Mouse (Mus musculus) heart, adult 10 weeks (tissue): ENCODE data around the gene Kcnh3. TPM values are rescaled to one million over a fixed set of nuclear protein-coding genes. Genes with fewer than 3 reads are reported as not detected.

Experiments
- polyA plus RNA-seq: library from polyadenylated mRNA; stranded (reverse); fragments of 350-450 nt; fragmentation: Illumina TruSeq; extraction: RNeasy Lipid Tissue Mini Kit (QIAGEN cat#74804); gene quantifications from one replicate; pipeline ENCODE4 v1.2.3, GENCODE M21; 2014; ENCODE audit warnings: low read depth, low replicate concordance

The Kcnh3 gene
- 0.10 TPM for polyA plus RNA-seq

DNA sequence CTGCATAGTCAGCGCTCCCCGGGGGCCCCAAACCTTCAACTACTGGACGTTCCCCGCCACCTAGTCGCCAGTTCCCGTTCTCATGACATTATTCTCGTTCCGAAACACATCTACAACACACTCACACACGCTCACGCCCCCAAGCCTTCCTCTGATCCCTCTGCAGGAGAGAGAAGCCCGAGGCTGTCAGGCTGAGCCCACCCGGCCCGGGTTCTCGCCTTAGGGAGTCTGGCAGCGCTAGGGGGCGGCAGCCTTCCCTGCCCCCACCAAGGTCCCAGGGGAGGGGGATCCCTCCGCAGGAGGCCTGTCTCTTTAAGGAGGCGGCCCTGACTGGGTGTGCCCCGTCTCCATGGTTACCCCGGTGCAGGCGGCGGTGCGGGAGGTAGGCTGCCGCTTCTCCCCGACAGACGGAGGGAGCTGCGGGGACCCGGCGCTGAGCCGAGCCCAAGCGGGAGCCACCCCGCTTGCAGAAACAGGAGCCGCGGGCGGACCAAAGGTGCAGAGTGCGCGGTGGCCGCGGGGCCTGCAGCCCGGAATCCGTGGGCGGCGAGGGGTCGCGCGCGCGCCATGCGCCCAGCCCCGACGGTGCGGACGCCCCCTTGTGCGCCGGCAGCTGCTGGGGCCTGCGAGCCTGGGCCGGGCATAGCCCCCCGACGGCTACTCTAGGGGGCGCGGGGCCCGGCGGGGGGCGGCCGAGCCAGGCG is at the start of gene Kcnh3:
Kcnh3 (plus strand) TSS at position 654 of the 704 bp plus-strand sequence.

DNA sequence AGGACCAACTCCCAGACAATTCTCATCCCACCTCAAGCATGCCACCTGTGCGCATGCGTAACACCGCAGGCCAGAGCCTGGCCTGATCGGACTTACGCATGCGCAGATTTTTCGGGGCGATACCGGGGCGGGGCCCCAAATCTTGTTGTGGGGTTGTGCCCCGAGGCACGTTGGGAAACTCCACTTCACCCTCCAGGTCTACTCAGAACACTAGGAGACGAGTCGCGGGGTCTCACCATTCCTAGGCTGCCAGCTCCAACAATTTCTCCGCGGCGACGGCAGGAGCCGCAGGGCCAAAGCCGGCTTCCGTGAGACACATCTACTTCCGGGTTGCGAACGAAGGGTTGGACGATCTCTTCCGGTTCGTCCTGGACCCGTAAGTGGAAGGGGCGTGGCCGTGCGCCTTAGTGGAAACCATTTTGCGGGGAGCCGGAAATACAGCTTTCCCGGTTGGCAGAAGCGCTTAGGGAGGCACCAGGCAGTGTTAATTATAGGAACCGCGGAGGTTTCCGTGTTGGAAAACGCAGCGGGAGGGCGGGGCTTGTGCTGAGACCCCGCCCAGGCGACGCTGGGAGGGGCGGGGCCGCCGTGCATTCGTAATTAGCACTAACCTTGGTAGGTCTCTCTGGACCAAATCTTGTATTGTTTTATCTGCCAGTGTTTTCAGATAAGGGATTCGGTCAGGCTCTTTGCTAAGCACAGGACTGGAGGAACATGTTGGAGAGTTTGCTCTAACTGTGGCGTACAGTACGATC is 27.1 kb downstream of the Kcnh3 start, which contains the start of gene Mcrs1:
Mcrs1 (minus strand) TSS at position 336 of the 755 bp plus-strand sequence.

Other genes starting within 250 kb of the Kcnh3 start
- 41.6 TPM for gene Tuba1c, start 195.0 kb upstream of the Kcnh3 start, polyA plus RNA-seq
- 0.76 TPM for gene Prph, start 169.7 kb upstream of the Kcnh3 start, polyA plus RNA-seq
- gene Troap, start 150.3 kb upstream of the Kcnh3 start, polyA plus RNA-seq: not detected
- not detected for gene C1ql4, start 137.0 kb upstream of the Kcnh3 start, polyA plus RNA-seq
- not detected for gene Dnajc22, start 131.7 kb upstream of the Kcnh3 start, polyA plus RNA-seq
- gene Spats2, start 98.9 kb upstream of the Kcnh3 start, polyA plus RNA-seq: 5.8 TPM
- 55.8 TPM for gene Mcrs1, start 27.1 kb downstream of the Kcnh3 start, polyA plus RNA-seq
- 37.3 TPM for gene Prpf40b, start 70.2 kb downstream of the Kcnh3 start, polyA plus RNA-seq
- not detected for gene Fam186b, start 71.0 kb downstream of the Kcnh3 start, polyA plus RNA-seq
- 16.8 TPM for gene Fmnl3, start 145.6 kb downstream of the Kcnh3 start, polyA plus RNA-seq
- gene Tmbim6, start 168.0 kb downstream of the Kcnh3 start, polyA plus RNA-seq: 191 TPM
- 3.4 TPM for gene Nckap5l, start 232.9 kb downstream of the Kcnh3 start, polyA plus RNA-seq
- 3.9 TPM for gene Bcdin3d, start 249.9 kb downstream of the Kcnh3 start, polyA plus RNA-seq